Mouse (Mus musculus): ENCODE measurements at regions not wholly inside any gene's neighbourhood (a gene's known extent, or its start where the extent isn't known, plus 50 kb on each side); places are given as distances from the start of the nearest gene placed in this dataset.

DNA sequence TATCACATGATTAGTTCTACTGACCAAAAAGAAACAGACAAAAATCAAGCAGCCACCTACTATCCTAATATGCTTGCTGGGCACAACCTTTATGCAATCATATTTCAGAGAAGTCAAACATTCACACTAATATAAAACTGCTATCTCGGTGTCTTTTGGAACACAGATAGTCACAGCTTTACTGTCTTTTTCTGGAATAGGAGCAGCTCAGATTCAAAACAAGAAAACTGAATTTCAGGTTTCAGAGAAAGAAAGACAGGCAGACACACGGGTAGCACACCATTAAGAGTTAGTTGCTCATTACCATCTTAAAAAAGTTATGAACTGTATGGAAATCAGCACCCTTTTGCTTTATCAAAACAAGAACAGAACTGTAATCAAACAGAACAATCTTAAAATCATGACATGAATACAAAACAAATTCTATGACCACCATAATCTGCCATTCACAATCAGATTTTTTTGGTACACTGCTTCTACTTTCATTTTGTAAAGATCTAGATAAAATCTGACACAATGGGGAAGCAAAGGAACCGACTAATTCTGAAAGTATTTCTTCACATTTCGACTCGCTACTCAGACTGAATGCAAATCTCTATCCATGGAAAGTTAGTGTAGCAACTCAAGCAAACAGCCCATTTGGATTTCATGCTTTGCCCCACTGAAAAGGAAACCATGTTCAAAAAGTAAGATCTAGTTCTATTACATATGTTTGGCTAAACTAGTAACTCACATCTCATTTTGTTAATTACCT, 315.1 kb downstream of the Tex13c3 start:
- TF ChIP-seq POLR2A (IDR thresholded peaks at IDR 0.05; ENCODE audit: insufficient read depth, low read length) (no peak), CTCF (IDR thresholded peaks at IDR 0.05; ENCODE audit: low read depth, low read length) (no peak), EP300 (IDR thresholded peaks at IDR 0.05; ENCODE audit: insufficient read depth, low read depth, low read length) (no peak)
